Mouse (Mus musculus): ENCODE data around the gene Rpa1. TPM values are rescaled to one million over a fixed set of nuclear protein-coding genes. Genes with fewer than 3 reads are reported as not detected.

The Rpa1 gene
- polyA plus RNA-seq, 1 experiment from 2014 or later, result 96.3 TPM

- Histone ChIP-seq H3K27ac (ENCODE audit: low read depth, low read length) (peak overlapping the region; percentile 46), H3K4me2 (peak overlapping the region; percentile 68), H3K9me3 (replicated peaks; ENCODE audit: control insufficient read depth, low read length) (no peaks in the 10 kb centered on the region), H3K9ac (ENCODE audit: low read depth, low read length) (peak overlapping the region; percentile 60), H3K36me3 (ENCODE audit: control insufficient read depth, insufficient read depth, low read length) (no peaks in the 10 kb centered on the region), H3K4me3 (ENCODE audit: low read depth, low read length) (peak overlapping the region; percentile 22), H3K27me3 (ENCODE audit: control insufficient read depth, insufficient read depth, low read length) (peaks cover 15% of the 10 kb centered on the region), H3K4me1 (ENCODE audit: control insufficient read depth, insufficient read depth, low read length) (peaks cover 61% of the 10 kb centered on the region)
- ATAC-seq (replicated peaks; ENCODE audit: insufficient number of reproducible peaks, low FRiP score, low TSS enrichment), result 0 out of 2 replicates have a peak, but pooled peaks have one; percentile 10
- WGBS (ENCODE audit: insufficient replicate concordance), result 8% methylated on average over 16 of the region's 16 CpGs
These were observed 68.6 kb downstream of the Rpa1 start for GRCm38 (mm10) chr11:75279342-75280065.

- peak overlapping the region; percentile 68 for H3K4me2 ChIP-seq
- peak overlapping the region; percentile 22 for H3K4me3 ChIP-seq (ENCODE audit: low read depth, low read length)
- peaks cover 64% of the 10 kb centered on the region for H3K4me1 ChIP-seq (ENCODE audit: control insufficient read depth, insufficient read depth, low read length)
- WGBS (ENCODE audit: insufficient replicate concordance), result 12% methylated on average over 4 of the region's 4 CpGs
- peak overlapping the region; percentile 60 for H3K9ac ChIP-seq (ENCODE audit: low read depth, low read length)
- H3K36me3 ChIP-seq (ENCODE audit: control insufficient read depth, insufficient read depth, low read length), result no peaks in the 10 kb centered on the region
- peaks cover 15% of the 10 kb centered on the region for H3K27me3 ChIP-seq (ENCODE audit: control insufficient read depth, insufficient read depth, low read length)
- peak overlapping the region; percentile 46 for H3K27ac ChIP-seq (ENCODE audit: low read depth, low read length)
- no peaks in the 10 kb centered on the region for H3K9me3 ChIP-seq (replicated peaks; ENCODE audit: control insufficient read depth, low read length)
- no peak for ATAC-seq (replicated peaks; ENCODE audit: insufficient number of reproducible peaks, low FRiP score, low TSS enrichment)
These were observed 69.1 kb downstream of the Rpa1 start for GRCm38 (mm10) chr11:75279013-75279341.

DNA sequence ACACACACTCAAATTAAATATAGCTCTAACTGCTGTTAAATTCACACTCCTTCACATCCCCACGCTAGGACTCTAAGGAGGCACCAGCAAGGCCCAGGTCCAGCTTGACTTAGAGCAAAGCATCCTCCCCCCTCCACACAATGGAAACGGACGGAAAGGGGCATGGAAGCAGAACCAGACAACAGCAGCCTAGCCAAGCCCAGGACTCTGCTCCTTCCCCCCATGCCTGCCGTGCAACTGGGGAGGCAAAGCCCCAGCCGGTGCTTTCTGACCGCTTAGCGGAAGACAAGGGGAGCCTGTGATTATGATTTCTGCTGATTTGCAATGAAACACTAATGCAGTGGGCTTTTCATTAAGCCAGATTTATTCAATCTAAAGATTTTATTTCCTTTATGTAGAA, 70.0 kb downstream of the Rpa1 start:
- no peak overlapping the region for H3K4me3 ChIP-seq (ENCODE audit: low read depth, low read length)
- H3K27ac ChIP-seq (ENCODE audit: low read depth, low read length), result no peak overlapping the region
- H3K27me3 ChIP-seq (ENCODE audit: control insufficient read depth, insufficient read depth, low read length), result peaks cover 12% of the 10 kb centered on the region; the same call in 1 of the 2 replicates
- WGBS (ENCODE audit: insufficient replicate concordance), result 53% methylated on average over 7 of the region's 7 CpGs
- H3K9ac ChIP-seq (ENCODE audit: low read depth, low read length), result no peak overlapping the region
- ATAC-seq (replicated peaks; ENCODE audit: insufficient number of reproducible peaks, low FRiP score, low TSS enrichment), result no peak
- no peaks in the 10 kb centered on the region for H3K36me3 ChIP-seq (ENCODE audit: control insufficient read depth, insufficient read depth, low read length)
- H3K9me3 ChIP-seq (replicated peaks; ENCODE audit: control insufficient read depth, low read length), result no peaks in the 10 kb centered on the region
- H3K4me2 ChIP-seq, result no peak overlapping the region
- H3K4me1 ChIP-seq (ENCODE audit: control insufficient read depth, insufficient read depth, low read length), result peaks cover 70% of the 10 kb centered on the region

- peak overlapping the region; percentile 82 for H3K27ac ChIP-seq (ENCODE audit: low read depth, low read length)
- peak; percentile 22; the same call in 1 of the 2 replicates for ATAC-seq (replicated peaks; ENCODE audit: insufficient number of reproducible peaks, low FRiP score, low TSS enrichment)
- peaks cover 61% of the 10 kb centered on the region for H3K4me1 ChIP-seq (ENCODE audit: control insufficient read depth, insufficient read depth, low read length)
These were observed 73.1 kb downstream of the Rpa1 start for GRCm38 (mm10) chr11:75275035-75275434.

DNA sequence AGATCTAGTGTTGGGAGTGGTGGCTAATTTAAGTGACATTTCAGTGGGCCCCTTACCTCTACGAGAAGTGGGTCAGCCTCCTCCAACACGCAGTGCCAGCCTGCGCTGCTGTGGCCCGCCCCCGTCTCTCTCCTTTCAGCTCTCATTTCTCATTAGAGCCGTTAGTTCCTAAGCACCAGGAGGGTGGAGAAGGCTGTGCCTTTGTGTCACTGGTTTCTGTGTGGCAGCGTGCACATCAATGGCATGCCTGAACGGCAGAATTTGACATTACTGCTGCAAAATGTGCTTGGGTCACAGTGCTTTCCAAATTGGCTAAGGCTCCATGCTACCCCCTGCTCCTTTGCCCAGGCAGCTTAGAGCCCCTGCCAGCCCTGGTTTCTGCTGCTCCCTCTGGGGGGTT, 74.7 kb downstream of the Rpa1 start:
- Histone ChIP-seq H3K4me3 (ENCODE audit: low read depth, low read length) (no peak overlapping the region), H3K9ac (ENCODE audit: low read depth, low read length) (no peak overlapping the region), H3K9me3 (replicated peaks; ENCODE audit: control insufficient read depth, low read length) (no peaks in the 10 kb centered on the region), H3K27me3 (ENCODE audit: control insufficient read depth, insufficient read depth, low read length) (no peaks in the 10 kb centered on the region), H3K4me1 (ENCODE audit: control insufficient read depth, insufficient read depth, low read length) (peaks cover 53% of the 10 kb centered on the region), H3K36me3 (ENCODE audit: control insufficient read depth, insufficient read depth, low read length) (no peaks in the 10 kb centered on the region), H3K4me2 (no peak overlapping the region; the same call in 1 of the 2 replicates), H3K27ac (ENCODE audit: low read depth, low read length) (peak overlapping the region; percentile 46; the same call in 1 of the 2 replicates)
- no peak for ATAC-seq (replicated peaks; ENCODE audit: insufficient number of reproducible peaks, low FRiP score, low TSS enrichment)
- WGBS (ENCODE audit: insufficient replicate concordance), result 29% methylated on average over 8 of the region's 8 CpGs

More at GRCm38 (mm10) chr11:75275035-75275434, 73.1 kb downstream of the Rpa1 start:
- H3K27me3 ChIP-seq (ENCODE audit: control insufficient read depth, insufficient read depth, low read length), result no peaks in the 10 kb centered on the region
- WGBS (ENCODE audit: insufficient replicate concordance), result 11% methylated on average over 6 of the region's 6 CpGs
- H3K4me2 ChIP-seq, result peak overlapping the region; percentile 36
- H3K36me3 ChIP-seq (ENCODE audit: control insufficient read depth, insufficient read depth, low read length), result no peaks in the 10 kb centered on the region
- H3K9ac ChIP-seq (ENCODE audit: low read depth, low read length), result peak overlapping the region; percentile 61
- no peaks in the 10 kb centered on the region for H3K9me3 ChIP-seq (replicated peaks; ENCODE audit: control insufficient read depth, low read length)
- no peak overlapping the region for H3K4me3 ChIP-seq (ENCODE audit: low read depth, low read length)

DNA sequence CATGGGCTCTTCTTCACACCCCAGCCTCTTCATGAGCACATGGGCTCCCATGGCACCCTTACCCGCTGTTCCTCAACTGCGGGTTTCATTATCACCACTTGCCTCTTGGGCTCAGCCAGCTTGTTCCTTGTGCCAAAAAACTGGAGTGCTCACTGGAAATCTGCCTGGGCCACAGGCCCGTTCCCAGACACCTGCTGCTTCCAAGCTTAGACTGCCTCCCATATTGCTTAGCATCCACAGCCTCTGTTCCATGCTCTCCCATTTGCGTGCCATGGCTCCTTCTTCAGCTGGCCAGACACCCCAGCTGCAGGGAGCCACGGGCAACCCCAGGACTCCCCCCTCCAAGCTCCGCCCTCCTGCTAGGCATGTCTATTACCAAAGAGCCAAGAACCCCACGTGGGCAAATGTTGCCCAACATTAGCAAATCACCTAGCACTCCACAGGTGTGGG, 77.1 kb downstream of the Rpa1 start:
- no peak overlapping the region for H3K9ac ChIP-seq (ENCODE audit: low read depth, low read length)
- H3K36me3 ChIP-seq (ENCODE audit: control insufficient read depth, insufficient read depth, low read length), result no peaks in the 10 kb centered on the region
- ATAC-seq (replicated peaks; ENCODE audit: insufficient number of reproducible peaks, low FRiP score, low TSS enrichment), result no peak
- 59% methylated on average over 7 of the region's 7 CpGs for WGBS (ENCODE audit: insufficient replicate concordance)
- no peak overlapping the region for H3K4me2 ChIP-seq
- peak overlapping the region; percentile 42; the same call in 1 of the 2 replicates for H3K27ac ChIP-seq (ENCODE audit: low read depth, low read length)
- H3K27me3 ChIP-seq (ENCODE audit: control insufficient read depth, insufficient read depth, low read length), result no peaks in the 10 kb centered on the region
- no peaks in the 10 kb centered on the region for H3K9me3 ChIP-seq (replicated peaks; ENCODE audit: control insufficient read depth, low read length)
- H3K4me1 ChIP-seq (ENCODE audit: control insufficient read depth, insufficient read depth, low read length), result peaks cover 65% of the 10 kb centered on the region
- H3K4me3 ChIP-seq (ENCODE audit: low read depth, low read length), result no peak overlapping the region

GRCm38 (mm10) chr11:75270276-75270984, 77.7 kb downstream of the Rpa1 start:
- Histone ChIP-seq H3K27ac (ENCODE audit: low read depth, low read length) (peak overlapping the region; percentile 42; the same call in 1 of the 2 replicates), H3K9me3 (replicated peaks; ENCODE audit: control insufficient read depth, low read length) (no peaks in the 10 kb centered on the region), H3K36me3 (ENCODE audit: control insufficient read depth, insufficient read depth, low read length) (no peaks in the 10 kb centered on the region), H3K4me3 (ENCODE audit: low read depth, low read length) (no peak overlapping the region), H3K4me1 (ENCODE audit: control insufficient read depth, insufficient read depth, low read length) (peaks cover 59% of the 10 kb centered on the region), H3K9ac (ENCODE audit: low read depth, low read length) (0 out of 2 replicates have a peak overlapping the region, but pooled peaks have one; percentile 28), H3K27me3 (ENCODE audit: control insufficient read depth, insufficient read depth, low read length) (no peaks in the 10 kb centered on the region), H3K4me2 (no peak overlapping the region)
- peak; percentile 51; the same call in 1 of the 2 replicates for ATAC-seq (replicated peaks; ENCODE audit: insufficient number of reproducible peaks, low FRiP score, low TSS enrichment)
- WGBS (ENCODE audit: insufficient replicate concordance), result 50% methylated on average over 8 of the region's 8 CpGs

DNA sequence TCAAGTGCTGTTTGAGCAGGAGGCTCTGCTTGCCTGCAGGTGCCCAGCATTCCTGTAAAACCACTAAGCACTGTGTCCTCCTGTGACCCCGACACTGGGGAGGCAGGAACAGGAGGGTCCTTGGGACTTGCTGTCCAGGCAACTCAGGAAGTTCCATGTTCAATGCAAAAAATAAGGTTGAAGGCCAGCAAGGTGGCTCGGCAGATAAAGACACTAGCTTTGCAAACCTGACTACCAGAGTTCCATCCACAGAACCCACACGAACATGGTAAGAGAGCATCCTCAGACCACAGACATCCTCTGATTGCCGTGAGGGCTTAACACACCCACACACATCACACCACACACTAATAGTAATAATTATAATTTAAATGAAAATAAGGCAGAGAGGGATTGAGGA, 78.9 kb downstream of the Rpa1 start:
- H3K9me3 ChIP-seq (replicated peaks; ENCODE audit: control insufficient read depth, low read length), result no peaks in the 10 kb centered on the region
- no peak overlapping the region for H3K4me3 ChIP-seq (ENCODE audit: low read depth, low read length)
- no peaks in the 10 kb centered on the region for H3K27me3 ChIP-seq (ENCODE audit: control insufficient read depth, insufficient read depth, low read length)
- WGBS (ENCODE audit: insufficient replicate concordance), result 62% methylated on average over 4 of the region's 4 CpGs
- H3K4me1 ChIP-seq (ENCODE audit: control insufficient read depth, insufficient read depth, low read length), result peaks cover 51% of the 10 kb centered on the region
- no peak overlapping the region for H3K27ac ChIP-seq (ENCODE audit: low read depth, low read length)
- no peak for ATAC-seq (replicated peaks; ENCODE audit: insufficient number of reproducible peaks, low FRiP score, low TSS enrichment)
- H3K4me2 ChIP-seq, result no peak overlapping the region
- no peaks in the 10 kb centered on the region for H3K36me3 ChIP-seq (ENCODE audit: control insufficient read depth, insufficient read depth, low read length)
- H3K9ac ChIP-seq (ENCODE audit: low read depth, low read length), result no peak overlapping the region

All from heart, embryonic 11.5 days (tissue).